Comparison of ENCODE assay signal across 15 mouse cellular contexts in genomic region chr19:10691660-10692059, GRCm38 (mm10). TPM values are rescaled to one million over a fixed set of nuclear protein-coding genes. Genes with fewer than 3 reads are reported as not detected.
DNase-seq lines count a peak whose midpoint lies in the region; ATAC-seq and TF ChIP-seq lines count a peak whose summit lies in the region.
"Had no signal": no experiment of that assay in that cellular context is flagged by ENCODE, and none has a peak within 500 bp of the region (broad histone marks: within the 10 kb centered on the region; RNA-seq: fewer than 3 reads in every experiment).

No protein-coding gene starts in this region.

- no peak for ATAC-seq in forebrain, embryonic 13.5 days
- ATAC-seq in forebrain, embryonic 15.5 days (replicated peaks), result no peak
- ATAC-seq in lung, postnatal 0 days, result no peak
- ATAC-seq in stomach, embryonic 14.5 days (ENCODE audit: insufficient number of reproducible peaks, insufficient read depth, low FRiP score, low read depth), result no peak

- no peak for TF ChIP-seq POLR2A in liver, adult 2 months (IDR thresholded peaks at IDR 0.05; ENCODE audit: extremely low read depth, insufficient read depth, low read length)

- no peak for DNase-seq in lung, postnatal 0 days (ENCODE audit: low spot score)
- no peak for DNase-seq in lung, postnatal 36 days
- no peak for DNase-seq in liver, adult 2 months (ENCODE audit: extremely low read depth, low read depth, low spot score)
- DNase-seq in left cerebral cortex, postnatal 25 days (ENCODE audit: low spot score in 2 of 2), result no peak
- no peak for DNase-seq in cerebellum, adult 9-10 months
- DNase-seq: heart, postnatal 4 days; layer of hippocampus, postnatal 36 days; lung, embryonic 14.5 days; thymus, adult 18-20 months had no signal

- no peak overlapping the region for H3K4me3 ChIP-seq in forebrain, embryonic 13.5 days
- no peak overlapping the region for H3K4me3 ChIP-seq in forebrain, embryonic 15.5 days
- H3K4me3 ChIP-seq in lung, postnatal 0 days (ENCODE audit: low read depth, low read length), result no peak overlapping the region
- no peak overlapping the region for H3K4me3 ChIP-seq in liver, adult 2 months (ENCODE audit: insufficient read depth, low read depth, low read length)
- no peak overlapping the region for H3K4me3 ChIP-seq in stomach, embryonic 14.5 days (ENCODE audit: low read depth, low read length)

- H3K4me1 ChIP-seq in forebrain, embryonic 13.5 days, result peaks cover 52% of the 10 kb centered on the region
- H3K4me1 ChIP-seq in forebrain, embryonic 15.5 days, result peaks cover 54% of the 10 kb centered on the region
- H3K4me1 ChIP-seq in lung, postnatal 0 days (ENCODE audit: insufficient read depth, low read depth, low read length), result peaks cover 12% of the 10 kb centered on the region; the same call in 1 of the 2 replicates
- peaks cover 24% of the 10 kb centered on the region for H3K4me1 ChIP-seq in liver, adult 2 months (ENCODE audit: control insufficient read depth, insufficient read depth, low read length)
- H3K4me1 ChIP-seq in stomach, embryonic 14.5 days (ENCODE audit: control insufficient read depth, insufficient read depth, low read length), result peaks cover 28% of the 10 kb centered on the region

- peak overlapping the region; percentile 21; the same call in 1 of the 2 replicates for H3K9ac ChIP-seq in forebrain, embryonic 13.5 days
- no peak overlapping the region for H3K9ac ChIP-seq in forebrain, embryonic 15.5 days (replicated peaks)
- no peak overlapping the region for H3K9ac ChIP-seq in lung, postnatal 0 days (replicated peaks; ENCODE audit: low read depth)
- H3K9ac ChIP-seq in liver, adult 2 months (ENCODE audit: low read depth, low read length), result 0 out of 2 replicates have a peak overlapping the region, but pooled peaks have one; percentile 1
- no peak overlapping the region for H3K9ac ChIP-seq in stomach, embryonic 14.5 days (replicated peaks; ENCODE audit: low read depth, low read length)
- H3K9ac ChIP-seq: lung, embryonic 14.5 days had no signal

- no peak for TF ChIP-seq EP300 in lung, postnatal 0 days (IDR thresholded peaks at IDR 0.05)

- no peak overlapping the region for H3K4me2 ChIP-seq in forebrain, embryonic 13.5 days
- no peak overlapping the region for H3K4me2 ChIP-seq in forebrain, embryonic 15.5 days (replicated peaks)
- H3K4me2 ChIP-seq in lung, postnatal 0 days (replicated peaks; ENCODE audit: low read depth, low read length), result no peak overlapping the region
- H3K4me2 ChIP-seq in stomach, embryonic 14.5 days (replicated peaks; ENCODE audit: low read depth, low read length), result no peak overlapping the region
- H3K4me2 ChIP-seq: lung, embryonic 14.5 days had no signal

- no peak for TF ChIP-seq CTCF in lung, postnatal 0 days (IDR thresholded peaks at IDR 0.05)
- TF ChIP-seq CTCF in liver, adult 2 months (IDR thresholded peaks at IDR 0.05; ENCODE audit: low read depth, low read length), result no peak

- H3K79me2 ChIP-seq in liver, adult 2 months (ENCODE audit: control insufficient read depth, insufficient read depth, low read length), result peaks cover 39% of the 10 kb centered on the region

- intact Hi-C loops in left cerebral cortex, postnatal 25 days (cut with DNase I), result no loop called here

- H3K27ac ChIP-seq in forebrain, embryonic 13.5 days, result no peak overlapping the region; the same call in 1 of the 2 replicates
- no peak overlapping the region for H3K27ac ChIP-seq in forebrain, embryonic 15.5 days (replicated peaks)
- H3K27ac ChIP-seq in lung, postnatal 0 days (ENCODE audit: low read length), result 0 out of 2 replicates have a peak overlapping the region, but pooled peaks have one; percentile 9
- H3K27ac ChIP-seq in liver, adult 2 months (replicated peaks; ENCODE audit: insufficient read depth, low read depth, low read length), result peak overlapping the region; percentile 3; the same call in 1 of the 2 replicates
- peak overlapping the region; percentile 36; the same call in 1 of the 2 replicates for H3K27ac ChIP-seq in stomach, embryonic 14.5 days (ENCODE audit: low read length)

- 78% methylated on average over 3 of the region's 3 CpGs for WGBS in forebrain, embryonic 13.5 days
- WGBS in forebrain, embryonic 15.5 days, result 82% methylated on average over 3 of the region's 3 CpGs
- WGBS in lung, postnatal 0 days, result 77% methylated on average over 3 of the region's 3 CpGs
- WGBS in liver, adult 2 months, result 92% methylated on average over 3 of the region's 3 CpGs
- 77% methylated on average over 3 of the region's 3 CpGs for WGBS in stomach, embryonic 14.5 days

- no peaks in the 10 kb centered on the region for H3K36me3 ChIP-seq in forebrain, embryonic 13.5 days (ENCODE audit: poor library complexity, severe bottlenecking)
- H3K36me3 ChIP-seq in forebrain, embryonic 15.5 days, result no peaks in the 10 kb centered on the region
- H3K36me3 ChIP-seq in lung, postnatal 0 days (ENCODE audit: insufficient read depth, low read length), result no peaks in the 10 kb centered on the region
- H3K36me3 ChIP-seq in liver, adult 2 months (ENCODE audit: control insufficient read depth, insufficient read depth, low read length), result no peaks in the 10 kb centered on the region
- no peaks in the 10 kb centered on the region for H3K36me3 ChIP-seq in stomach, embryonic 14.5 days (ENCODE audit: control insufficient read depth, insufficient read depth, low read length)

- no peaks in the 10 kb centered on the region for H3K27me3 ChIP-seq in forebrain, embryonic 13.5 days
- H3K27me3 ChIP-seq in forebrain, embryonic 15.5 days, result no peaks in the 10 kb centered on the region
- no peaks in the 10 kb centered on the region for H3K27me3 ChIP-seq in lung, postnatal 0 days (replicated peaks; ENCODE audit: insufficient read depth, low read length)
- no peaks in the 10 kb centered on the region for H3K27me3 ChIP-seq in liver, adult 2 months (ENCODE audit: control insufficient read depth, insufficient read depth, low read length)
- no peaks in the 10 kb centered on the region for H3K27me3 ChIP-seq in stomach, embryonic 14.5 days (ENCODE audit: control insufficient read depth, insufficient read depth, low read length)

- no peaks in the 10 kb centered on the region for H3K9me3 ChIP-seq in forebrain, embryonic 13.5 days (replicated peaks)
- no peaks in the 10 kb centered on the region for H3K9me3 ChIP-seq in forebrain, embryonic 15.5 days
- H3K9me3 ChIP-seq in lung, postnatal 0 days (ENCODE audit: low read length), result no peaks in the 10 kb centered on the region
- H3K9me3 ChIP-seq in stomach, embryonic 14.5 days (ENCODE audit: control insufficient read depth, low read depth, low read length), result no peaks in the 10 kb centered on the region

RNA-seq across cellular contexts. Expression of gene Vps37c, which starts 3.1 kb away (rescaled TPM):
- 32.1 and 33.3 TPM in 2 replicates for polyA plus RNA-seq in forebrain, embryonic 13.5 days (2015; fragmentation: Nextera tagmentation; extraction: Ambion mirVana)
- polyA plus RNA-seq in forebrain, embryonic 15.5 days (2015; fragmentation: Nextera tagmentation; extraction: Ambion mirVana), result 39.3 and 41.1 TPM in 2 replicates
- polyA plus RNA-seq in lung, postnatal 0 days (2015; fragmentation: Nextera tagmentation; extraction: Ambion mirVana), result 23.4 and 25.2 TPM in 2 replicates
- 2.9 and 3.0 TPM in 2 replicates for total RNA-seq in liver, adult 2 months (2014; rRNA removed)
- 13.1 and 18.1 TPM in 2 replicates for polyA plus RNA-seq in liver, adult 2 months (2012; rRNA removed)
- 37.5 and 40.4 TPM in 2 replicates for polyA plus RNA-seq in stomach, embryonic 14.5 days (2014; fragmentation: Nextera tagmentation; extraction: Ambion mirVana)
- total RNA-seq in left cerebral cortex, postnatal 25 days (2021), result 10 to 100 TPM; 27.3 to 32.3 TPM

RNA-seq across cellular contexts. Expression of gene Pga5, which starts 13.8 kb away (rescaled TPM):
- not detected in 2 replicates for polyA plus RNA-seq in forebrain, embryonic 13.5 days (2015; fragmentation: Nextera tagmentation; extraction: Ambion mirVana)
- polyA plus RNA-seq in forebrain, embryonic 15.5 days (2015; fragmentation: Nextera tagmentation; extraction: Ambion mirVana), result not detected in 2 replicates
- polyA plus RNA-seq in lung, postnatal 0 days (2015; fragmentation: Nextera tagmentation; extraction: Ambion mirVana), result not detected in 2 replicates
- total RNA-seq in liver, adult 2 months (2014; rRNA removed), result not detected in 2 replicates
- 0.14 TPM in 1 of 2 replicates, not detected in the other for polyA plus RNA-seq in liver, adult 2 months (2012; rRNA removed)
- 10.2 and 14.1 TPM in 2 replicates for polyA plus RNA-seq in stomach, embryonic 14.5 days (2014; fragmentation: Nextera tagmentation; extraction: Ambion mirVana)
- not detected for total RNA-seq in left cerebral cortex, postnatal 25 days (2021)
- total RNA-seq: gastrocnemius, adult 8-10 months; heart, postnatal 4 days; layer of hippocampus, postnatal 36 days; monocyte, adult 5-6 weeks had no signal
- polyA plus RNA-seq: kidney, embryonic 14.5 days; lung, embryonic 14.5 days had no signal

RNA-seq across cellular contexts. Expression of gene Cd5, which starts 47.1 kb away (rescaled TPM):
- 0.26 TPM in 1 of 2 replicates, not detected in the other for polyA plus RNA-seq in forebrain, embryonic 13.5 days (2015; fragmentation: Nextera tagmentation; extraction: Ambion mirVana)
- polyA plus RNA-seq in forebrain, embryonic 15.5 days (2015; fragmentation: Nextera tagmentation; extraction: Ambion mirVana), result 0.22 and 0.26 TPM in 2 replicates
- polyA plus RNA-seq in lung, postnatal 0 days (2015; fragmentation: Nextera tagmentation; extraction: Ambion mirVana), result 0.48 and 0.68 TPM in 2 replicates
- 0.13 and 0.28 TPM in 2 replicates for total RNA-seq in liver, adult 2 months (2014; rRNA removed)
- 0.17 and 0.49 TPM in 2 replicates for polyA plus RNA-seq in liver, adult 2 months (2012; rRNA removed)
- polyA plus RNA-seq in stomach, embryonic 14.5 days (2014; fragmentation: Nextera tagmentation; extraction: Ambion mirVana), result 0.77 and 2.1 TPM in 2 replicates
- total RNA-seq in left cerebral cortex, postnatal 25 days (2021), result not detected
- total RNA-seq: layer of hippocampus, postnatal 36 days had no signal

RNA-seq across cellular contexts. Expression of gene Vwce, which starts 57.6 kb away (rescaled TPM):
- polyA plus RNA-seq in forebrain, embryonic 13.5 days (2015; fragmentation: Nextera tagmentation; extraction: Ambion mirVana), result 0.27 and 0.91 TPM in 2 replicates
- 0.38 and 0.39 TPM in 2 replicates for polyA plus RNA-seq in forebrain, embryonic 15.5 days (2015; fragmentation: Nextera tagmentation; extraction: Ambion mirVana)
- 0.08 TPM in 1 of 2 replicates, not detected in the other for polyA plus RNA-seq in lung, postnatal 0 days (2015; fragmentation: Nextera tagmentation; extraction: Ambion mirVana)
- total RNA-seq in liver, adult 2 months (2014; rRNA removed), result 4.5 and 6.2 TPM in 2 replicates
- 24.8 and 30.7 TPM in 2 replicates for polyA plus RNA-seq in liver, adult 2 months (2012; rRNA removed)
- 1.1 and 1.9 TPM in 2 replicates for polyA plus RNA-seq in stomach, embryonic 14.5 days (2014; fragmentation: Nextera tagmentation; extraction: Ambion mirVana)
- total RNA-seq in left cerebral cortex, postnatal 25 days (2021), result under 1 TPM; 0.18 to 0.50 TPM
- total RNA-seq: gastrocnemius, adult 8-10 months; monocyte, adult 5-6 weeks had no signal

Comparison
In these comparisons a context has a peak if more than half of its experiments do, and no peak if none do; other contexts are left out.
1. H3K9ac ChIP-seq: peak in forebrain, embryonic 13.5 days (single experiment) and liver, adult 2 months (single experiment); none in forebrain, embryonic 15.5 days (single experiment), lung, postnatal 0 days (single experiment) and stomach, embryonic 14.5 days (single experiment).
2. H3K27ac ChIP-seq: peak in lung, postnatal 0 days (single experiment), liver, adult 2 months (single experiment) and stomach, embryonic 14.5 days (single experiment); none in forebrain, embryonic 13.5 days (single experiment) and forebrain, embryonic 15.5 days (single experiment).